Mouse (Mus musculus): ENCODE measurements around the gene Glipr1l3. TPM values are rescaled to one million over a fixed set of nuclear protein-coding genes. Genes with fewer than 3 reads are reported as not detected.
"Not testable (repeated sequence)": the region's sequence is repeated elsewhere in the genome, so short reads cannot be mapped to it uniquely, and the experiment has no call there.

The Glipr1l3 gene
- not detected for total RNA-seq (2021)
- long read RNA-seq, experiment 1, result 0 reads
- long read RNA-seq, experiment 2, result 0 reads

DNA sequence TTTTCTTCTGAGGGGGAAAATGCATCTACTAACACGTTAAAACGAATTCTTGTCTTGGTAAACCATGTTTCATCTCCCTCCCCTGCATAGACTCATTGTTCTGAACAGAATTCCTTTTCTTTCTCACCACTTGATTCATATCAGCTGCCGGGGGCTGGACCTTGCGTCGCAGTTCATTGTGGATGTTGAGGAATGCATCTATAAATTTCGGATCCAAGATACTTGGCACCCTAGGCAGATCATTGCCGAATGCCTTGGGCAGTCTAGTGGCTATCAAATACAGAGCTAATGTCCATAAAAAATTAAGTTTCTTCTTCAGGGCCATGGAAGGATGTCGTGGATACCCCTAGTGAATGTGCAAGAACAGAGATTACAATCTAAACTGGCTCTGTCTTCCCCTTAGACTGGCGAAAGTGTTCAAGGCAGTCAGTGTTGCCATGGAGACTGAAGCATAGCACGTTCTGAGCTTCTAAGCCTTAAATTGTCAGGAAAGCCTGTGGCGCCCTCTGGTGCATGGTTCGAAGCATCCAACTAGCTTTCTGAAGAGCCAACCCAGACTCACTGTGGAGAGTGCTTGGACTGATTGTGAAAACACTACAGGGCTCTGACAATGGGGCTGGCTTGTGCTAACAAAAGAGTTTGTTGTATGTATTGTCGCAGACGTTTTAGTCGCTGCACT is at the start of gene Glipr1l3:
TSS of gene Glipr1l3 (minus strand) at position 446 of the 679 bp plus-strand sequence.
- peak; percentile 93 to 94 for DNase-seq (ENCODE audit: low spot score in 2 of 2)

- DNase-seq (ENCODE audit: low spot score in 2 of 2), result peak; percentile 51 to 63
Measured at GRCm38 (mm10) chr10:112203463-112203862, 43.3 kb upstream of the Glipr1l3 start.

GRCm38 (mm10) chr10:112193919-112194318 is 33.8 kb upstream of the Glipr1l3 start:
- DNase-seq (ENCODE audit: low spot score in 2 of 2), result not testable (repeated sequence)

DNA sequence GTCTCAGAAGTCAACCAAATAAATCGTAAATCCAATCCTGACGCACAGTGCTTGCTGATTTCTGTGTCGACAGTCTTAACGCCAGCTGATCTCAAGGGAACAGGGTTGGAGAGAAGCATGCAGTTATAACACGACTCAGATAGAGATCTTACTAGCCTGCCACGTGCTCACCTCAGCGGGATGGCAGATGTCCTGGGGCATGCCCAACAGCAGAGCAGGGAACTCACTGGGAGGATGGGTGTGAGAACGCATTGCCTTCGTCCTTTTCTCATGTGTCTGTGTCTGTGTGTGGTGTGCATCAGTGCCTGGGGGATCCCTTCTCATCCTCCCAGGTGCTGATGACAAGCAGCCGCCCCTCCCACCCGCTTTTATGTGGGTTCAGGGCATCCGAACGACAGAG is 16.9 kb upstream of the Glipr1l3 start:
- not testable (repeated sequence) for DNase-seq (ENCODE audit: low spot score in 2 of 2)

GRCm38 (mm10) chr10:112163168-112163766 is 3.1 kb upstream of the Glipr1l3 start, which contains the start of gene Caps2:
Gene Caps2, plus strand, starts transcription at chr10:112163621.
- DNase-seq (ENCODE audit: low spot score in 2 of 2), result no peak

DNA sequence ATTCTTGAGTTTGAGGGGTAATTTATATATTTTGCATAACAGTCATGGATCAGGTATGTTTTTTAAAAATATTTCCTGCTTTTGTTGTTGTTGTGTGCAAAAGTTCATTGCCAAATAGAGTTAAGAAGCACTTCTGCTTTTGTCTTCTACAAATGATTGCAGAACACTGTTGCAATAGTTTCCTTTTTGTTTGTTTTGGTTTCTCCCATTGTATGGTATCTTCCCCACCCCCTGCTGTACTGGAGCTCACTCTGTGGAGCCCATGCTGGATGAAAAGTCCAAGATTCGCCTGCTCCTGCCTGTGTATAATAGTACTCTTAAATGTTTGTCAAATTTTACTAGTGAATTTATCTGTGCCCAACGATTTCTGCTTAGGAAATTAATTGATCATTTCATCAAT is 20.3 kb downstream of the Glipr1l3 start:
- no peak for DNase-seq (ENCODE audit: low spot score in 2 of 2)

DNA sequence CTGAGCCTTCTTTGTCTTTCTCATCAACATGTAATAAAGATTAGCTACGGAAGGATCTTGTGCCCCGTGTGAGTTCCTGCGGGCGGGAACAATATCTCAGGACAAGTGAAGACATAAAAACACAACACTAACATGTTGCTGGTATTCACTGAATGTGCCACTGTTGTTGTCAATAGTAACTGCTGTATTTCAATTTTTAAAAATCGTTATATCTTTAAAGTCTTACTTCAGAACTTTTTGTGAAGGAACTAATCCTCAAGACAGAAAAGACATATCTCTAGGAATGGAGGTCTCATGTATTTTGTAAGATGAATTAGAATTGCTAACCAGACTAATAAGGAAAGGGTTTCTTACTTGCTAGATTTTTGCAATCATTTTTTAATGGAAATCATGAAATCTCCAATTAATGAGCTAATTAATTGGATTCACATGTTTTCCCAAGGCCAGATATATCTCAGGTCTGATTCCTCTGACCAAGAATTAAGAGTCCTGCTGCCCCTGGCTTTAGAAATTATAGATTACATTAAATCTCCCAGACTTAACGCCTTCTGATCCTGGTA is 21.2 kb downstream of the Glipr1l3 start:
- no peak for DNase-seq (ENCODE audit: low spot score in 2 of 2)

DNA sequence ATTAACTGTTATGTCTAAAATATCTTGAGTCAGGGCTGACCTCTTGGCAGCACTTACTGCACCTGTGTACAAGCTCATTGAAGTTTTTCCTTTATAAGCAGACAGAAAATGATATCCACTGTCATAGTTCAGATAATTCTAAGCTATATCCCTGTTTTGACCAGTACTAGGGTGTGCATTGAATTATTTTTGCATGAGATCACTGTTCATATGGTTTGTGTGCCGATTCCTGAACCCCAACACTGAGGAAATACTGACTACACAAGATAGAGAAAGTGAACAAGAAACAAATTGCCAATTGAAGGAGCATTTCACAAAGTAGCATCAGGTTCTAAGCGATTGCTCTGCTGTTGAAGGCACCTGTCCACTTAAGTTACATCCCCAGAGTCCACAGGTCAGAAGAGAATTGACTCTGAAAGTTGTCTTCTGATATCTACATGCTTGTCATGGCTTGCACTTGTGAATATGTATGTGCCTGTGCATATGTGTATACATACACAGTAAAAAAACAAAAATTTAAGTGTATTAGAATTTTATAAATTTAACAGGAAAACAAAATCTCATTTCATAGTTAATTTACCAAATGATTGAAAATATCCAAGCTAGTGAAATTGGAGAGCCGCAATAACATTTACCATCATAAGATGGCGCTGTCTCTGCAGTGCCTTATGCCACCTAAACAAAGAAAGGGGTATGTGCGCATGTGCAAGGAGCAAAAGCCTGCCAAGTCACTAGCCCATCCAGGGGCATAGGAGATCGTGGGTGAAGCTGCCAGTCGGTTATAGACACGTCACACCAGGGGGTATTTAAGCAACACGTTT is 21.9 kb downstream of the Glipr1l3 start:
- DNase-seq (ENCODE audit: low spot score in 2 of 2), result peak; percentile 18 to 22

- no peak for DNase-seq (ENCODE audit: low spot score in 2 of 2)
Measured at GRCm38 (mm10) chr10:112132194-112132593, 27.9 kb downstream of the Glipr1l3 start.

- not testable (repeated sequence) for DNase-seq (ENCODE audit: low spot score in 2 of 2)
Measured at GRCm38 (mm10) chr10:112127682-112128230, 32.4 kb downstream of the Glipr1l3 start.

DNA sequence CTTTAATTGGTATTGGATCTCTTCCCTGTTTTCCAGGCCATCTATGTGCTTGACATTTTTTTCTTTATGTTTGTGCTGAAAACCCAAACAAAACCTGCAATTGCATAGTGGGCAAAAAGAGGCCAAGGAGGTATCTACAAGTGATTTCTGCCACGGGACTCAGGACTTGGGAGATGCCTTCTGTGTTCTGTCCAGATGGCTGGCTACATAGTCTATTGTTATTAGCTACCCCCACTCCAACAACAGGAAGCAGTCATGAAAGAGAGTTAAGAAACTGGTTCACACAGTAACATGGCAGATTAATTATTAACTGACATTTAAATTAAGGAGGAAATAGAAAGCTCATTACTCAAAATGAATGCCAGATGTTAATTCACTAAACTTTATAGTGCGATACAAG is 35.0 kb downstream of the Glipr1l3 start:
- DNase-seq (ENCODE audit: low spot score in 2 of 2), result not testable (repeated sequence)

DNA sequence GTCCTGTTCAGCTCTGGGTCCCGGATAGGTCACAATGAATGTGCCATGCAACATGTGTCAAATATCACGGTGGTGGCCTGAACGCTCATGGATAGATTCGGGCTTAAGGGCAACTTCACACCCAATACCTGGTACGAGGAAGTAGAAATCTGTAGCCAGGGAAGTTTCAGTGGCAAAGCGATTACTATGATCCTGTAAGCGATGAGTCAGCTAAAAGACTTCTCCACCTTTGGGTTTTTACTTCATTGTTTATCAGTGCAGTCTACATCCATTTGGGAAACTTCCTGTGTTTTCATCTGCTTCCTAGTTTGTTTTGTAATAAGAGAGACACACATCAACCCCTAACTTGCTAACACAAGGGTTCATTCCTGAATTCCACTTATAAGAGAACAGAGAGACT is 49.7 kb downstream of the Glipr1l3 start:
- DNase-seq (ENCODE audit: low spot score in 2 of 2), result no peak

GRCm38 (mm10) chr10:112105785-112106184 is 54.3 kb downstream of the Glipr1l3 start:
- peak; percentile 47 to 69 for DNase-seq (ENCODE audit: low spot score in 2 of 2)

Other genes with a start within 250 kb of the Glipr1l3 start
- gene Krr1, start 187.7 kb downstream of the Glipr1l3 start, total RNA-seq (2021), result 10 to 100 TPM; 39.6 to 41.1 TPM
- 1 to 10 TPM; 1.2 to 1.3 TPM for gene Glipr1, start 157.7 kb downstream of the Glipr1l3 start, total RNA-seq (2021)
- not detected for gene Glipr1l1, start 100.1 kb downstream of the Glipr1l3 start, total RNA-seq (2021)
- not detected for gene Glipr1l2, start 77.0 kb downstream of the Glipr1l3 start, total RNA-seq (2021)
- gene Caps2, start 3.3 kb upstream of the Glipr1l3 start, total RNA-seq (2021), result under 1 TPM in 1 of 2 experiments, not detected in 1; 0.16 TPM
- gene Kcnc2, start 110.8 kb upstream of the Glipr1l3 start, total RNA-seq (2021), result 10 to 100 TPM; 89.9 to 95.7 TPM